Mouse (Mus musculus): Measurements from ENCODE around the gene Ccdc144b. TPM values are rescaled to one million over a fixed set of nuclear protein-coding genes. Genes with fewer than 3 reads are reported as not detected.
A peak's percentile ranks its signal among the peaks of the same experiment; 100 is the strongest.

Ccdc144b gene
- total RNA-seq, 2 experiments from 2014 or later, result not detected

GRCm38 (mm10) chr3:36031740-36032510, 21.4 kb downstream of the Ccdc144b start:
- intact Hi-C loops (cut with DNase I), result no loop called here
- DNase-seq, result no peak

- no peak for DNase-seq
- intact Hi-C loops (cut with DNase I), result no loop called here
Measured at GRCm38 (mm10) chr3:36029993-36030392, 23.4 kb downstream of the Ccdc144b start.

- no peak for DNase-seq
- intact Hi-C loops (cut with DNase I), result no loop called here
Measured at GRCm38 (mm10) chr3:36025732-36026131, 27.6 kb downstream of the Ccdc144b start.

- no peak for DNase-seq
- intact Hi-C loops (cut with DNase I), result no loop called here
Measured at GRCm38 (mm10) chr3:36011239-36011638, 42.1 kb downstream of the Ccdc144b start.

GRCm38 (mm10) chr3:36008411-36009154, 44.8 kb downstream of the Ccdc144b start:
- no peak for DNase-seq
- intact Hi-C loops (cut with DNase I), result no loop called here

- intact Hi-C loops (cut with DNase I), result loop anchor here (5.0 kb wide), 1 partner anchor 63 kb away; the partner anchor contains the start of gene Acad9
Measured at GRCm38 (mm10) chr3:36004028-36004895, 49.1 kb downstream of the Ccdc144b start.

GRCm38 (mm10) chr3:36000275-36001239, 52.8 kb downstream of the Ccdc144b start, which contains the start of gene Mccc1:
Mccc1 (minus strand) TSS chr3:36000678.
- intact Hi-C loops (cut with DNase I), result loop anchor here (5.0 kb wide), 1 partner anchor 67 kb away; the partner anchor contains the start of gene Acad9
- peak; percentile 92 to 94 for DNase-seq

More at GRCm38 (mm10) chr3:36004028-36004895, 49.1 kb downstream of the Ccdc144b start:
- no peak for DNase-seq

GRCm38 (mm10) chr3:35994552-35995531, 58.5 kb downstream of the Ccdc144b start:
- intact Hi-C loops (cut with DNase I), result loop anchor here (5.0 kb wide), 1 partner anchor 63 kb away; no protein-coding TSS in a partner anchor
- DNase-seq, result no peak

- no peak for DNase-seq
- intact Hi-C loops (cut with DNase I), result no loop called here
Measured at GRCm38 (mm10) chr3:35990715-35991114, 62.6 kb downstream of the Ccdc144b start.

- intact Hi-C loops (cut with DNase I), result no loop called here
- DNase-seq, result no peak
Measured at GRCm38 (mm10) chr3:35988031-35988430, 65.3 kb downstream of the Ccdc144b start.

GRCm38 (mm10) chr3:35986266-35986665, 67.1 kb downstream of the Ccdc144b start:
- DNase-seq, result no peak
- intact Hi-C loops (cut with DNase I), result no loop called here

- intact Hi-C loops (cut with DNase I), result loop anchor here (5.0 kb wide), 1 partner anchor 286 kb away; no protein-coding TSS in a partner anchor
- DNase-seq, result no peak
Measured at GRCm38 (mm10) chr3:35973551-35973950, 79.8 kb downstream of the Ccdc144b start.

- no peak for DNase-seq
- intact Hi-C loops (cut with DNase I), result loop anchor here (5.0 kb wide), 1 partner anchor 286 kb away; no protein-coding TSS in a partner anchor
Measured at GRCm38 (mm10) chr3:35972985-35973384, 80.4 kb downstream of the Ccdc144b start.

GRCm38 (mm10) chr3:35971149-35971548, 82.2 kb downstream of the Ccdc144b start:
- intact Hi-C loops (cut with DNase I), result loop anchor here (5.0 kb wide), 1 partner anchor 284 kb away; no protein-coding TSS in a partner anchor
- no peak for DNase-seq

- intact Hi-C loops (cut with DNase I), result loop anchor here (5.0 kb wide), 1 partner anchor 283 kb away; no protein-coding TSS in a partner anchor
- no peak for DNase-seq
Measured at GRCm38 (mm10) chr3:35970441-35970840, 82.9 kb downstream of the Ccdc144b start.

- no peak for DNase-seq
- intact Hi-C loops (cut with DNase I), result no loop called here
Measured at GRCm38 (mm10) chr3:35967366-35967921, 85.9 kb downstream of the Ccdc144b start.

- DNase-seq, result no peak
- intact Hi-C loops (cut with DNase I), result no loop called here
Measured at GRCm38 (mm10) chr3:35966493-35966892, 86.9 kb downstream of the Ccdc144b start.
